Mouse (Mus musculus) small intestine, adult 2 months (tissue): ENCODE measurements around the gene Dnase2a.

Experiments used
- CTCF ChIP-seq: fragments of 200-500 bp; IDR thresholded peaks from 2 replicates; pipeline ENCODE4 v1.5.1; 2012; ENCODE audit warnings: low read depth, mild to moderate bottlenecking, control low read depth, inconsistent platforms, low read length, moderate library complexity, mixed read lengths; ENCODE audit not compliant: insufficient replicate concordance, insufficient read length; ENCODE audit errors: extremely low read depth
- POLR2A ChIP-seq: fragments of 200-500 bp; IDR thresholded peaks from 2 replicates; pipeline ENCODE4 v1.6.1; 2012; ENCODE audit warnings: low read depth, mild to moderate bottlenecking, control low read depth, inconsistent platforms, low read length, moderate library complexity

DNA sequence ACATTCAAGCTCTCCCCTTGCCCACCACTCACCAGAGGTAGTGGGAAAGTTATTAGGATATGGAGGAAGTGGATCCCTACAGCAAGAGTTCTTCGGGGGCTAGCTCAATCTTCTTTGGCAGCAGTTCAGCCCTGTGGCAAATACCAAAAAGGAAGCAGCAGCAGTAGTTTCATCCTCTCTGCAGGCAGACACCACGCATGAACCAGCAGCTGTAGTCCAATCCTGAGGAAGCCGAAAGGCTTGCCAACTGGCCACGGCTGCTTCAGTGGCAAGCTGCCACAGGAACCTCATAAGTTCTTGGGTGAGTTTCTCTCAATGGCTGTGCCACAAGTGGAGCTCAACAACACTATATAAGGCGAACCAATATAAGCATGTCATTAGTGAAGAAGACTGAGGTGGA lies 12.4 kb upstream of the Dnase2a start:
- TF ChIP-seq POLR2A (no peak), CTCF (no peak)
